Mouse (Mus musculus): ENCODE results near the gene Gm21970.

Gm21970 gene

GRCm38 (mm10) chr16:91465505-91466240, 74.2 kb downstream of the Gm21970 start:
- DNase-seq, result no peak

GRCm38 (mm10) chr16:91466566-91466965, 75.0 kb downstream of the Gm21970 start:
- DNase-seq, result no peak
